Mouse (Mus musculus): ENCODE results near the gene Hspa12a. TPM values are rescaled to one million over a fixed set of nuclear protein-coding genes. Genes with fewer than 3 reads are reported as not detected.

Hspa12a gene
- polyA plus RNA-seq, 1 experiment, result 6.6 TPM

DNA sequence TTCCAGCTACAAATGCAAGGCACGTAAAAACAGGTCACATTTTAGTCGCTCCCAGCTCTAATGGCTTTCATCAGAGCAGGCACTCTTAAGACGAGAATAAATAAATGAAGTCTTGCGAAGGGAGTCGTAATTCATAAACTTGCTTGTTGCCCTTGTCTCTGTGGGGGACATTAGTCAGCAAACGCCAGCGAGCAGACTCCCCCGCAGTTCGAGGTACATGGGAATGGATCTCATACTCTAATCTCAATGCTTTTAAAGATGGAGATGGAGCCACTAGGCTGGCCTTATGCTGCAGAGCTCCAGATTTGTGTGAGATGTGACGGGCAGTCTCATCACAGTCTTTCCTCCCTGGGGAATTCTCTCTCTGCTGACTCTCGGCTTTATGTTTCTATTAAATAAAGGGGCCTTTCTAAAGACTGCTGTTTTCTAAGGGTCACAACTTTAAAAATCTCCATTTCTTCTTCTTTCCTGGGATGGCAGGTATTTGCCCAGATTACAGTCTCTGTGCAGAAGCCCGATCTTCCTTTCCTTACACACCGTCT lies 109.7 kb downstream of the Hspa12a start:
- Histone ChIP-seq H3K4me2 (ENCODE audit: low read depth) (no peak overlapping the region), H3K79me2 (ENCODE audit: control insufficient read depth, insufficient read depth) (peaks cover 4% of the 10 kb centered on the region), H3ac (ENCODE audit: control insufficient read depth, insufficient read length) (no peak overlapping the region), H3K27me3 (ENCODE audit: control insufficient read depth, insufficient read depth, insufficient read length) (no peaks in the 10 kb centered on the region), H3K4me3 (no peak overlapping the region), H3K36me3 (ENCODE audit: control insufficient read depth, insufficient read depth) (no peaks in the 10 kb centered on the region)
- no peak for TF ChIP-seq TCF3 (IDR thresholded peaks at IDR 0.05; ENCODE audit: insufficient read length, low read depth)
- no peak for TF ChIP-seq TCF12 (IDR thresholded peaks at IDR 0.05; ENCODE audit: insufficient read depth, poor library complexity, severe bottlenecking)
- no peak for TF ChIP-seq MYOD1 (IDR thresholded peaks at IDR 0.05; ENCODE audit: control insufficient read depth in 1 of 3, insufficient read length in 2 of 3, low read depth in 2 of 3)
- TF ChIP-seq MAX (IDR thresholded peaks at IDR 0.05; ENCODE audit: low read depth), result no peak
- TF ChIP-seq SRF (IDR thresholded peaks at IDR 0.05; ENCODE audit: control insufficient read depth, insufficient read length, low read depth), result no peak
- TF ChIP-seq USF1 (IDR thresholded peaks at IDR 0.05; ENCODE audit: low read depth), result no peak
- no peak for TF ChIP-seq MYOG (IDR thresholded peaks at IDR 0.05; ENCODE audit: control insufficient read depth in 1 of 3, insufficient read depth in 1 of 3, insufficient read length in 2 of 3, low read depth in 2 of 3)
- TF ChIP-seq POLR2A (IDR thresholded peaks at IDR 0.05; ENCODE audit: insufficient read length, low read depth), result no peak
- no peak for TF ChIP-seq POLR2AphosphoS2 (IDR thresholded peaks at IDR 0.05; ENCODE audit: insufficient read length, low read depth)
- no peak for TF ChIP-seq E2F4 (IDR thresholded peaks at IDR 0.05; ENCODE audit: insufficient read depth)
- no peak for TF ChIP-seq REST (IDR thresholded peaks at IDR 0.05; ENCODE audit: insufficient read depth, insufficient read length)
- no peak for TF ChIP-seq CEBPB (IDR thresholded peaks at IDR 0.05; ENCODE audit: insufficient read depth, poor library complexity, severe bottlenecking)

- H3K36me3 ChIP-seq (ENCODE audit: control insufficient read depth, insufficient read depth), result no peaks in the 10 kb centered on the region
- no peak overlapping the region for H3K4me2 ChIP-seq (ENCODE audit: low read depth)
- H3K4me3 ChIP-seq, result no peak overlapping the region
- TF ChIP-seq CEBPB (IDR thresholded peaks at IDR 0.05; ENCODE audit: insufficient read depth, poor library complexity, severe bottlenecking) (no peak), SRF (IDR thresholded peaks at IDR 0.05; ENCODE audit: control insufficient read depth, insufficient read length, low read depth) (no peak), TCF3 (IDR thresholded peaks at IDR 0.05; ENCODE audit: insufficient read length, low read depth) (no peak), TCF12 (IDR thresholded peaks at IDR 0.05; ENCODE audit: insufficient read depth, poor library complexity, severe bottlenecking) (no peak), MAX (IDR thresholded peaks at IDR 0.05; ENCODE audit: low read depth) (no peak), MYOG (IDR thresholded peaks at IDR 0.05; ENCODE audit: control insufficient read depth in 1 of 3, insufficient read depth in 1 of 3, insufficient read length in 2 of 3, low read depth in 2 of 3) (no peak), REST (IDR thresholded peaks at IDR 0.05; ENCODE audit: insufficient read depth, insufficient read length) (no peak), E2F4 (IDR thresholded peaks at IDR 0.05; ENCODE audit: insufficient read depth) (no peak), USF1 (IDR thresholded peaks at IDR 0.05; ENCODE audit: low read depth) (no peak)
- H3K79me2 ChIP-seq (ENCODE audit: control insufficient read depth, insufficient read depth), result peaks cover 4% of the 10 kb centered on the region
- H3ac ChIP-seq (ENCODE audit: control insufficient read depth, insufficient read length), result no peak overlapping the region
- H3K27me3 ChIP-seq (ENCODE audit: control insufficient read depth, insufficient read depth, insufficient read length), result no peaks in the 10 kb centered on the region
Observed at GRCm38 (mm10) chr19:58832988-58833387, 110.5 kb downstream of the Hspa12a start.

GRCm38 (mm10) chr19:58831280-58831922 lies 112.1 kb downstream of the Hspa12a start:
- H3K27me3 ChIP-seq (ENCODE audit: control insufficient read depth, insufficient read depth, insufficient read length), result no peaks in the 10 kb centered on the region
- H3K4me2 ChIP-seq (ENCODE audit: low read depth), result no peak overlapping the region
- no peak overlapping the region for H3ac ChIP-seq (ENCODE audit: control insufficient read depth, insufficient read length)
- peaks cover 4% of the 10 kb centered on the region for H3K79me2 ChIP-seq (ENCODE audit: control insufficient read depth, insufficient read depth)
- TF ChIP-seq MYOD1 (IDR thresholded peaks at IDR 0.05; ENCODE audit: control insufficient read depth in 1 of 3, insufficient read length in 2 of 3, low read depth in 2 of 3) (no peak), MAX (IDR thresholded peaks at IDR 0.05; ENCODE audit: low read depth) (no peak), MYOG (IDR thresholded peaks at IDR 0.05; ENCODE audit: control insufficient read depth in 1 of 3, insufficient read depth in 1 of 3, insufficient read length in 2 of 3, low read depth in 2 of 3) (no peak), TCF3 (IDR thresholded peaks at IDR 0.05; ENCODE audit: insufficient read length, low read depth) (no peak), CEBPB (IDR thresholded peaks at IDR 0.05; ENCODE audit: insufficient read depth, poor library complexity, severe bottlenecking) (no peak), SRF (IDR thresholded peaks at IDR 0.05; ENCODE audit: control insufficient read depth, insufficient read length, low read depth) (no peak), E2F4 (IDR thresholded peaks at IDR 0.05; ENCODE audit: insufficient read depth) (no peak), USF1 (IDR thresholded peaks at IDR 0.05; ENCODE audit: low read depth) (no peak)
- H3K4me3 ChIP-seq, result no peak overlapping the region
- no peaks in the 10 kb centered on the region for H3K36me3 ChIP-seq (ENCODE audit: control insufficient read depth, insufficient read depth)

- Histone ChIP-seq H3K79me2 (ENCODE audit: control insufficient read depth, insufficient read depth) (peaks cover 4% of the 10 kb centered on the region), H3K27me3 (ENCODE audit: control insufficient read depth, insufficient read depth, insufficient read length) (no peaks in the 10 kb centered on the region), H3K4me2 (ENCODE audit: low read depth) (no peak overlapping the region), H3K4me3 (no peak overlapping the region), H3K36me3 (ENCODE audit: control insufficient read depth, insufficient read depth) (no peaks in the 10 kb centered on the region), H3ac (ENCODE audit: control insufficient read depth, insufficient read length) (no peak overlapping the region)
- TF ChIP-seq USF1 (IDR thresholded peaks at IDR 0.05; ENCODE audit: low read depth), result no peak
- no peak for TF ChIP-seq POLR2A (IDR thresholded peaks at IDR 0.05; ENCODE audit: insufficient read length, low read depth)
- TF ChIP-seq SRF (IDR thresholded peaks at IDR 0.05; ENCODE audit: control insufficient read depth, insufficient read length, low read depth), result no peak
- TF ChIP-seq MYOG (IDR thresholded peaks at IDR 0.05; ENCODE audit: control insufficient read depth in 1 of 3, insufficient read depth in 1 of 3, insufficient read length in 2 of 3, low read depth in 2 of 3), result no peak
- no peak for TF ChIP-seq TCF12 (IDR thresholded peaks at IDR 0.05; ENCODE audit: insufficient read depth, poor library complexity, severe bottlenecking)
- no peak for TF ChIP-seq E2F4 (IDR thresholded peaks at IDR 0.05; ENCODE audit: insufficient read depth)
- no peak for TF ChIP-seq TCF3 (IDR thresholded peaks at IDR 0.05; ENCODE audit: insufficient read length, low read depth)
- TF ChIP-seq CEBPB (IDR thresholded peaks at IDR 0.05; ENCODE audit: insufficient read depth, poor library complexity, severe bottlenecking), result no peak
- no peak for TF ChIP-seq POLR2AphosphoS2 (IDR thresholded peaks at IDR 0.05; ENCODE audit: insufficient read length, low read depth)
- TF ChIP-seq MYOD1 (IDR thresholded peaks at IDR 0.05; ENCODE audit: control insufficient read depth in 1 of 3, insufficient read length in 2 of 3, low read depth in 2 of 3), result no peak
- no peak for TF ChIP-seq MAX (IDR thresholded peaks at IDR 0.05; ENCODE audit: low read depth)
- no peak for TF ChIP-seq REST (IDR thresholded peaks at IDR 0.05; ENCODE audit: insufficient read depth, insufficient read length)
Observed at GRCm38 (mm10) chr19:58830182-58830581, 113.3 kb downstream of the Hspa12a start.

Measured in myocyte (in vitro differentiated cells).